Mouse (Mus musculus): Measurements from ENCODE around the gene Alg9.

- TF ChIP-seq CTCF (IDR thresholded peaks at IDR 0.05; ENCODE audit: borderline replicate concordance, insufficient read depth, low read length) = no peak
- no peak for TF ChIP-seq POLR2A (IDR thresholded peaks at IDR 0.05; ENCODE audit: low read depth, low read length)
Observed at GRCm38 (mm10) chr9:50798368-50798767, 23.5 kb downstream of the Alg9 start.

Measured in embryonic fibroblast, embryonic 13.5 days (primary cell).